Mouse (Mus musculus): ENCODE measurements around the gene Espl1. TPM values are rescaled to one million over a fixed set of nuclear protein-coding genes. Genes with fewer than 3 reads are reported as not detected.

The Espl1 gene
- total RNA-seq, 2 experiments from 2014 or later: 23.2 to 28.2 TPM

DNA sequence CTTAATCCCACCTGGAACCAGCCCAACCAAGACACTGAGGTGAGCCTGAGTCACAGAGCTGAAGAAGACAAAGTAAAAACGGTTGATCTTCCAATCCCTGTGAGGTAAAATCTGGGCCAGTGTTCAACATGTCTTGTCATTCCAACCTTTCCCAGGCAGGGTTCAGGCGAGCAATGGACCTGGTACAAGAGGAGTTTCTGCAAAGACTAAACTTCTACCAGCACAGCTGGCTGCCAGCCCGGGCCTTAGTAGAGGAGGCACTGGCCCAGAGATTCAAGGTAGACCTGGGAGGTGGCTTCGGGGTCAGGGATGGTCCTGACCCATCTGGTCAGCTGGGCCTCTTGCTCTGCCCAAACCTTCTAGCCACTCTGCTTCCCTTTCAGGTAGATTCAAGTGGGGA is 40.9 kb downstream of the Espl1 start:
- no peak for DNase-seq

DNA sequence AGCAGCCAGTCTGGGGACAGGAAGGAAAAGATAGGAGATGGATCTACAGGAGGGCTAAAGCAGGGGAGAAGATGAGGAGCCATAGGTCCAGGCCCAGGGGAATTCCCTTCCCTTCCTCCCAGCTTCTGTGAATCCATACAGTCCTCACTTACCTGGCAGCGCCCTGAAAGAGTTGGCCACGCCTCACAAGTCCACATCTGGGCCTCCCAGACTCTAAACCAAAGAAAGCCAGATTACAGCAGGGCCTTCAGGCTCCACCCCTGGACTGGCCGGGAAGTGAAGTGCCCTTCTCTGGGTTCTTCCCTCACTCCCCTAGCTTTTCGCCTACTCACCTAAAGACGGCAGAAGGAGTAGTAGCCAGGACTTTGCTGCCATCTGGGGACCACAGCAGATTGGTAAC is 43.5 kb downstream of the Espl1 start:
- DNase-seq: no peak

DNA sequence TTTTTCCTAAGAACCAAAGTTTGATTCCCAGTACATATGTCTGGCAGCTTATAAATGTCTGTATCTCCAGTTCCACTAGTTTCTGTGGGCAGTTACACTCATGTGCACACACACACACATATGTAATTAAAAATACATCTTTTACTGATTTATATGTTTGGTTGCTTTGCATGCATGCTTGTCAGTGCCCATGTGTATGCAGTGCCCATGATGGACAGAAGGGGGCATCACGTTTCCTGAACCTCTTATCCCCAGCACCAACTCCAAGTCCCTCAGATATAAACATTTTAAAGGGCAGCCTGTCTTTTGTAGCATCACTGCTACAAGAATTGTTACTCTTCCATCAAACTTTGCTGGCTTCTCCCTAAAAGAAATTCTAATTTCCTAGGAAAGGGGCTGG is 45.5 kb downstream of the Espl1 start:
- peak; percentile 70 for DNase-seq

DNA sequence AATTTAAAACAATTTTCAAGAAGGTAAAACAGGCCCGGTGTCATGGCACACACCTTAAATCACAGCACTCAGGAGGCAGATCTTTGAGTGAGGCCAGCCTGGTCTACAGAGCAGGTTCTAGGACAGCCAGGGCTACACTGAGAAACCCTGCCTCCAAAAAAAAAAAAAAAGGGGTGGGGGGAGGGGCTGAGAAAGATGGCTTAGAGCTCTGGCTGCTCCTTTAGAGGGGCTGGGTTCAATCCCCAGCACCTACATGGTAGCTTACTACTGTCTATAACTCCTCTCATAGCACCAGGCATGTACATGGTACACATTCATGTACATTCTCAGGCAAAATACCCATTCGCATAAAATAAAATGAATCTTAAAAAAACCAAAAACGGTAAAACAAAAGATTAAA is 48.4 kb downstream of the Espl1 start:
- DNase-seq: no peak

DNA sequence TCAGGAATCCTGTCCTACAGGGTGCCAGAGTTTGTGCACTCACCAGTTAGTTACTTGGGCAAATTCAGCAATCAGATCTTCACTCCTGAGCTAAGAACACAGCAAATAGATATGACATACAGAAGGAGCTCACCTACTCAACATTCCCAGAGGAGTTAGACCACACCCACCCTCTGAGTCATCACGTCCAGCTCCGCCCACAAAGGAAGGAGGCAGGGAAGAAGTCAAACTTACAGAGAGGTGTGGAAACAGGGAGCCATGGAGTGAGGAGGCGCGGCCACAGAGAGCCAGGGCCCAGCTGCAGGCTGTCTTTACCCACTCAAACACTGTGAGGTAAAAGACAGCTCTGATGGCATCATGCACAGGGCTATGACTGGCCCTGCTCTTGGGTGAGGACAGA is 50.4 kb downstream of the Espl1 start:
- no peak for DNase-seq

DNA sequence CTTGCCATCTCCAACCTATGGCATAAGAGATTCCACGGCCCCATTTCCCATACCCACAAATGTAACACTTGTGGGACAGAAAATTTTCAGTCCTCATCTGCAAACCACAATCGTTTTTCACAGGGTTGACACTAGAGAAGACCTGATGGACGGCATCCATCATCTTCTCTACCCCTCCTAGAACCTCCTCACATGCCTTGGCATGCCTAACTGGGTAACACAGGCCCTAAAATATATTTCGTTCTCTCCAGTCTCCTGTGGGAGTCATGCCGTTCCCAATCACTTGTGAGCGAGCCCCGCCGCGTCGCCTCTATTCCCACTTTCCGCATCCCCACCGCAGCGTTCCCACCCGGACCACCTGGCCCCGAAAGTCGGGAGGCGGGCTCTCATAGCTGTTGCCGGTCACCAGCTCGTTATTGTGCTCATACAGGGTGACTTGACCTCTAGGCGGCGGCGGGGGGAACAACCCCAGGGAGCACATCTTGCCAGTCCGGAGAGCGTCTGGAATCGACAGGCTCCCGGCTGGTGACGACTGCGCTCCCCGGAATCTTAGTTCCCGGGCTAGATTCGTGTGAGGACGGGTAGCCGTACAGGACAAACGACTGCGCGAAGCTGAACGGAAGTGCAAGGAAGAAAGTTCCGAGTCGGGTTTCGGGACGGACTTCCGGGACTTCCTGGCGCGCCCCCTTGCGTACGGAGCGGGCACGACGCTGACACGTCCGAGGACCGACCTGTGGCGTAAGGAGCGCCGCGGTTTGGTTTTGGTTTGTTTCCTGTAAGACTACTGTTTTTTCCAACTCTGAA is 54.3 kb downstream of the Espl1 start, which contains the start of gene Aaas:
Gene Aaas, minus strand, starts transcription at position 634 of the 804 bp plus-strand sequence.
- DNase-seq: peak; percentile 98

DNA sequence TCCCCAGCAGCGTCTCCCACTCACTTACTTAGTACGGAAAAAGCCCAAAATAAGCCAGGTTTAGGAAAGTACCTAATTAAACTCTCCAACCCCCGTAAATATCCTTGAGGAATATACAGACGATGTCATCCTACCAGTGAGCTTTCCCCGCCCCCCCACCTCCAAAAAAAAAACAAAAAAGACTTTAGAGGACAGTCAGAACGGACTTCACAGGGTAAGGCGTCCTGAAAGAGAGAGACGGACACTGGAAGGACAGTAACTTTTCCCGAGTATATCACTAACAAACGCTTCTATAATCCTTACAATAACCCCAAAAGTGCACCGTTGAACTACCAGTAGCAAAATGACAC is 54.9 kb downstream of the Espl1 start:
- peak; percentile 17 for DNase-seq

DNA sequence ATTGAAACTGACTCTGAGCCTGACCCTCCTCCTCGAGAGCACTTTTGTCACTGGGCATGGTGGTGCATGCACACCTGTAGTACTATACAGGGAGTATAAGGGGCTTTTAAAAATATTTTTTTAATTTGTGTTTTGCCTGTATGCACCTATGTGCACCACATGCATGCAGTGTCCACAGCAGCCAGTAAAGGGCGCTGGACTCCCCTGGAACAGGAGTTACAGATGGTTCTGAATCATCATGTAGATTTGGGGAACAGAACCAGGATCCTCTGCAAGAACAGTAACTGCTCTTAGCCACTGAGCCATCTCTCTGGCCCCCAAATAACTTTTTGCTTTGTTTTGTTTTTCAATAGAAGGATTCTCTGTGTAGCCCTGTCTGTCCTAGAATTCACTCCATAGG is 56.1 kb downstream of the Espl1 start:
- no peak for DNase-seq

DNA sequence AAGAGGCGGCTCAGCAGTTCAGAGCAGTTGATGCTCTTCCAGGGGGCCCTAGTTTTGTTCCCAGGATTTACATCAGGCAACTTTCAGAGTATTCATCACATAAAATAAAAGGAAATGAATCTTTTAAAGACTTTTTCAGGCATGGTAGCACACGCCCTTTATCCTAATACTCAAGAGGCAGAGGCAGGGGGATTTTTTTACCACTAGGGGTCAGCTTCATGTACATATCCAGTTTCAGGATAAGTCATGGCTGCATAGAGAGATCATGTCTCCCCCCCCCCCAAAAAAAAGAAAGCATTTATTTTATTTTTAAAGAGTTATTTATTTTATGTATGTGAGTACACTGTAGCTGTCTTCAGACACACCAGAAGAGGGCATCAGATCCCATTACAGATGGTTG is 57.9 kb downstream of the Espl1 start:
- DNase-seq: no peak

DNA sequence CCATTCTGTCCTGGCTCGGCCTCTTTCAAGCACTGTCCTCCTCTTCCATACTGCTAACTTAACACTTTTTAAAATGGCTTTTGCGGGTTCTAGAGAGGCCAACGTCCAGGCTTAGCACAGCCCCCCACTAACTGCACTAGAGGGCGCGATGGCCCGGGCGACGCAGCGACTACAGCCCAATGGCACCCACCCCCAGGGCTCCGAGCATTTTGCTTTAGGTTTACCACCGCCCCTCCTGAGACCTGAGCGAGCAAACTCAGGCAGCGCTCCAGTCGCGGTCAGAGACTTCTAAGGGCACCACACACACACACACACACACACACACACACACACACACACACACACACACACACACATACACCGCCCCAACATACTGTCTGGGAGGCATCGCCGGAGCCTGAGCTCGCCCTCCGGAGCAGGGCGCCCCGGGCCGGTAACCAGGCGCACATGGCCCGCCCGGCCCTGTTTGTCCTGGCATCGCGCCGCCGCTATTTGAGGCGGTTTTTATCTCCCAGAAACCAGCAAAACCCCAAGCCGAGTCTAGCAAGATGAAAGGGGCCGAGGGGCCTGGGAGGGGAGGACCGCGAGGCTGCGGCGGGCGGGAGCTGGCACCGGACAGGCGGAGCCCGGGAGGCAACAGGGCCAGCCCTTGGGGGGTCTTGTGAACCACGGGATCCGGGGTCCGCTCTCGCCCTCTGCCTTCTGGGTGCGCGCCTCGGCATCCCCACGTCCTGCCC is 59.2 kb downstream of the Espl1 start:
- peak; percentile 77 for DNase-seq

DNA sequence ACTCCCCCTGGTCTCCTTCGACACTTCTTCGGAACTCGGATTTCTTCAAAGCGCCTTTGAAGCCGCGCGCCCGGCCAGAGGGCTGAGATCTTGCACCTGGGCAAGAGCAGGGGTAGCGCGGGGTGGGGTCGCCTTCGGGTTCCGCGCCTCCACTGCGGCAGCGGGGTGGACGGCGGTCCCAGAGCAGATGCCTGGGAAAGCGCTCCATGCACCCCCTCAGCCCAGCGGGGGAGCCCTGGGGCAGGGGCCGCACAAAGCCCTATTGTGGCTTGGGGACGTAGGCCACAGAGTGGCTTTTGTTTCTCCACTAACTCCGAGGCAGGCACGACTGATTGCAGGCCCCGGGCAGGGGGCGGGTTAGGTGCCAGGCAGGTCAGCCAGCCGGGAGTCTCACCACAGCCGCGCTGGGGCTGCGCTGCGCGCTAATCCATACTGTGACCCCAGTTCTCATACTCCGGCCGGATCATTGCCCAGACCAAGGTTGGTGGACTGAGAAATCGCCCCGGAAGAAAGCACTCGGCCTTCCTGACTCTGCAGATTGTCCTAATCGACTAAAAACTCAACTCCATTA is 59.9 kb downstream of the Espl1 start:
- no peak for DNase-seq

DNA sequence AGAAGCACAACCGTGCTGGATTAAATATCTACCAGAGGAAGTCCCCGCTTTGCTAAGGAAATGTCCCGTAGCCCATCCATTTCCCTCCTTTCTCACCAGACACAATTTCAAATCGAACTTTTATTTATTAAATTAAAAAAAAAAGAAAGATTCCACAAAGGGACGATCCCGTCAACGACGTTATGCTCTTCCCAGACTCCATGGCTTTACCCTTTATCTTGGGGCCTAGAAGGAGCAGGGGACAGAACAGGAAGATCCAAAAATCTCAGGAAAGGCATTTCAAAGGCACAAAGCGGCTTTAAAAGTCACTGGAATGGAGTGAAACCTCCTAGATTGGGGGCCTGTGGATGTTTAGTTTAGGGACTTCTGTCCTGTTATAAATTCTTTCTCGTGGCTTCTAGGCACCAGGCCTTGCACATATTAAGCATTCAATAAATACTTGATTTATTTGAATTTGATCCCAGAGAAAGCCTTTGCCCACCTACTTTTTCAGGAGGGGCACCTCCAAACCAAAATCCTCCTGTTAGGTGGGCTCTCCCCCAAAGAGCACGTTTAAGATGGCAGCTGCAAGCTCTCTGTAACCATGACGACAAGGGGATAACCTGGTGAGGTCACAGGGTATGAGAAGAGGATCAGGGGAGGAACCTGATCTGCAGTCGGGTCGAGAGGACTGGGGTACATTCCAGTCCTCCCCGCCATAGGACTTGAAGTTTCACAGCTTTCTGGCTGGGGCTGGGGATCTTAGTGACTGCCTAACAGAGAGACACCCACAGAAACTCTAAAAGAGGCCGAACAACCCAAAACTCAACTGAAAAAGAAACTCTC is 60.6 kb downstream of the Espl1 start:
- DNase-seq: no peak

DNA sequence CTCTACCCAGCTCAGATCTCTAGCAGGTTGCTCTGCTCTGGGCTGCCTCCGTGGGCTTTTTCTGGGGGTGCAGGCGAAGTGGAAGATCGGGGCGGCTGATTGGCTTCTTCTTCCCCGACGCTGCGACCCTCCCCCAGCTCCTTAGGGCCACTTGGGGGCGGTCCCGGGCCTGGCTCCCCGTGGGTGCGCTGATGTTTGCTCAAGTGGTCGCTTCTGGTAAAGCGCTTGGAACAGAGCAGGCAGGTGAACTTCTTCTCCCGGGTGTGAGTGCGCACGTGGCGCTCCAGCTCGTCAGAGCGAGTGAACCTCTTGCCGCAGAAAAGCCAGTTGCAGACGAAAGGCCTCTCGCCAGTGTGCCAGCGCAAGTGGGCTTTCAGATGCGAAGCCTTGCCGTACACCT is 62.1 kb downstream of the Espl1 start:
- no peak for DNase-seq

DNA sequence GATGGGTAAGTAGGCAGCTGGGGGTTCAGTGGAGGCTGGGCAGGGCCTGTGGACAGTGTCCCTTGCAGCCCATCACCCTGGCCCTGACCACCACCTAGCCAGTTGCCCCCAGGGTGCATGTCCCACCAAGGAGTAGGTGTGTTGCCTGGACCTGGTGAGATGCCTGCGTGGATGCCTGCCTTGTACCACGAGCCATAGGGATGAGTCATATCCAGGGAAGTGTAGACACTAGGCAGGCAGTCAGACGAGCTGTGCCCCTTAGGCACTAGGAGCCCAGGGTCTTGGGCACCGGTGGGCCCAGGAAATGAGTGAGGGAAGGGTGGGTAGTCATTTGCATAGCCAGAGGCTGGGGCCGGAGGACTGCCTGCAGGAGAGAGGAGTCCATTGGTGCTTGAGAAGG is 62.8 kb downstream of the Espl1 start:
- DNase-seq: no peak

DNA sequence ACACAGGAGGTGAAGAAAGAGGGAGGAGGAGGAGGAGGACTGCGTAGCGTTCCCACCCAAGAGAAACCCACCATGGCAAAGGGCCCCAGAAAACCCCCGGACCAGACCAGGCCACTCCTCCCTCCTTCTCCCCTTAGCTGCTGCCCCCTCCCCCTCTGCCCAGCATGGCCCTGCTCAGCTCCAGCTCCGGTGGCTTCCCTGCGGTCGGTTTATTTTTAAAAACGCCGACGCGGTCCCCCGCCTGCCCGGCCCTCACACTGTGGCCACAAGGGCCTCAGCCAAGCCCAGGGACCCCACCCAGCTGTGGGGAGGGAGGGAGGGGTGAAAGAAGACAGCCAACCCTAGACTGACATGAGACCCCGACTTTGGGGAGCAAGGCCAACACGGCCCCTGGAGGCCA is 66.6 kb downstream of the Espl1 start:
- peak; percentile 35 for DNase-seq

DNA sequence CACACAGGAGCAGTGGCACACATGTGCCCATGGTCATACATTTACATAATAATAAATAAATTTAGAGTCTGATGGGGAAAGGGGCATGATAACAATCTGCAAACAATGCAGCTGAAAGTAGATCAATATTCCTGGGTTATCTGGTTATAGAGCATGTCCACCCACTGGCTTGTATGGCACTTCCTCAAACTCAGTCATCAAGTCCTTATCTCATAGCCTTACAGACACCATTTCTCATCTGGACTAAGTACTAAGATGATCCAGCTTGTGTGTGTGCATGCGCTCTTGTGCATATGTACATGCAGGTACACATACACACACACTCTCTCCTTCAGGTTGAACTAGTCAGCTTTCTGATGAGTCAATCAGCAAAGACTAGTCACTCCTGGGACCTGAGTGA is 68.6 kb downstream of the Espl1 start:
- no peak for DNase-seq

DNA sequence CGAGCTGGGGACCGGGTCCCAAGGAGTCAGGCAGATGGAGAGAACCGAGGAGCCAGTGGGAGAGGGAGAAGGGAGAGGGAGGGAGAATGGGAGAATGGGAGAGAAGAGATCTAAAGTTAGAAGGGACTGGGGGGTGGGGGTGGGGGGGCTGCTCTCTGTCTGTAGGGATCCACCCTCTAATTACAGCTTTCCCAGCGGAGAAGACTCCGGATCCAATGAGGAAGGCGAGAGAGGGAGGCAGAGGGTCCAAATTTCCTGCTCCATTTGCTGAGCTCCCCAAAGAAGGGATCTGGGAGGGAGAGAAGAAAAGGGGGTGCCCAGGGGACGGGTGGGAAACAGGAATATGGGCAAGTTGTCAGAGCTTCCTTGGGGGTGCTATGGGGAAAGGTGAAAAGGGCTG is 70.2 kb downstream of the Espl1 start:
- DNase-seq: no peak

DNA sequence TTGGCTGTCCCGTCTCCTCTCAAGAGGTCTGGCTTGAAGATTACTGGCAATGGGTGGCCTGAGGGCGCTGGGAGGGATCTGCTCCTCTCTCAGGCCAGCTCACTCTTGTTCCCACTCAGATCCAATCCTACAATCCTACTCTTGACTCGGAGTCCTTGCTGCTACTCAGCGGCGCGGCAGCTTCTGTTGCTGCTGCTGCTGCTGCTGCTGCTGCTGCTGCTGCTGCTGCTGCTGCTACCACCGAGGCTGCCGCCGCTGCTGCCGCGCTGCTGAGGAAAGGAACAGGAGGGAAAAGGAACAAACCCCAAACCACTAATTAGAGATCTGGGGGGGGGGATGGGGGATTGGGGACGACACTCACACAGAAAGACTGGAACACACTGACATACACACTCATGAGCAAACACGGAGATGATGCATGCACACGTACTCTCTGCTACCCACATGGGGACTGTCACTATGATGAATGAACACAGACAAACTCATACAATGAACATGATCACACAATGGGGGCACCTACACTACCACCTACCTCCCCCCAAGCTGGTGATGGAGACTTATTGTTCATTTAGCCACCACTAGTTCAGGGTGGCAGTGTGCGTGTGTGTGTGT is 70.8 kb downstream of the Espl1 start, which contains the start of gene Sp7:
Gene Sp7, minus strand, starts transcription at position 450 of the 612 bp plus-strand sequence.
- no peak for DNase-seq

DNA sequence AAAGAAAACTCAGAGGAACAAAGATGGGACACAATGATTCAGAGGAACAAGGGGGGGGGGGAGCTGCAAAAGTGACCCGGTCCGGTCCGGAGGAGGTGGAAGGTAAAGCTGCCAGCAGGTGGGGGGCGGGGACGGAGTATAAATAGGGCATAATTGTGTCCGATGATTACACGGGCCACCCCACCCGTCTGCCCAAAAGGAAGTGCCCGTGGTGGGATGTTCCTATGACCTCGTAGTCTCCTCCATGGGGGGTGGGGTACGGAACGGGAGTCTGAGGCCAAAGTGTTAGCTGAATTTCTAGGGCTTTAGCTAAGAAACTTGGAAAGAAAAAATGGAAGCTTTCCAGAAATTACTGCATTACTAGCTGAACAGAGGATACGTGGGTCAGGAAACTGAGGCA is 73.9 kb downstream of the Espl1 start:
- DNase-seq: no peak

DNA sequence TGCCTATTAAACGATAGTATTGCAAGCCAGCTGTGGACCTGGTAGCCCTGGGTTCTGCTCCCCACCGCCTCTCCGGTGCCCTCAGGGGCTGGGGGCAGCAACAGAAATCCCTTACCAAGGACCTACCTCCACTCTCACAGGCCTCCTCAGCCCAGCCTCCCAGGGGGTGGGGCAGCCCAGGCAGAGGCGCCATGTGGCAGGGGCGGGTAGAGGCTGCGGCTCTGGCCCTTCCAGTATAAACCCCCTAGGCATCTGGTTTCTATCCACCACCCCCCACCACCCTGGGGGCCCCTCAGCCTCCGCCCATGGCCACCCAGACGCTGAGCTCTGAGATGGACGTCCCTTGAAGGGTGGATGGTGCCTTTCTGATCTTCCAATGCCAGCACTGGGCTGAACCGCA is 74.7 kb downstream of the Espl1 start:
- DNase-seq: no peak

Data from heart, postnatal 4 days (tissue).